Mouse (Mus musculus): Measurements from ENCODE around the gene Olfr10.

DNA sequence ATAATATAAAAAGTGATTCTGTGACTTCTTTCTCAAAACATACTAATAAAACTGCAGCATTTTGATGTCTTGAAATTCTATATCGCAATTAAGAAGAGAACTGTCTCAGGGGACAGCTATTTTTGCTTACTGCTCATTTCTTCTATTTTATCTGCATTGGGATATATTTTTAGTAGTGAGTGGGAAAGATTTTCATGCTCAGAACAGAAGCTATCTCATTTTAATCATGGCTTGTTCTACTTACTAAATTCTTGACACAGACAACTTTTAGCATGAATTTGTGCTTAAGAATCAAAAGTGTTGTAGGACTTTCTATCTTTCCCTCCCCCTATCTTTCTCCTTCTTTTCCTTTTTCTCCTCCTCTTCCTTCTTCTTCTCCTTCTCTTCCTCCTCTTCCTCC lies 25.1 kb downstream of the Olfr10 start:
- no peak for TF ChIP-seq CTCF (IDR thresholded peaks at IDR 0.05; ENCODE audit: low read depth)
- no peak for TF ChIP-seq EP300 (IDR thresholded peaks at IDR 0.05; ENCODE audit: low read depth)
